Mouse (Mus musculus) B cell, adult 62 days (primary cell): ENCODE measurements around the gene Atp6ap2. TPM values are rescaled to one million over a fixed set of nuclear protein-coding genes. Genes with fewer than 3 reads are reported as not detected.

Source experiments
- total RNA-seq: library from RNA; stranded (reverse); gene quantifications from 4 replicates; pipeline ENCODE4 v1.2.4, GENCODE M21; 2023

Atp6ap2 gene
- 70.4 to 76.3 TPM (median 74.2 TPM) in 4 replicates for total RNA-seq

GRCm38 (mm10) chrX:12587192-12587957, at the start of gene Atp6ap2:
Gene Atp6ap2 (plus strand): TSS chrX:12587801.

Other genes with a start within 250 kb of the Atp6ap2 start
- gene 1810030O07Rik, start 85.9 kb downstream of the Atp6ap2 start, total RNA-seq = 25.7 to 27.5 TPM (median 26.9 TPM) in 4 replicates
- 35.6 to 37.6 TPM (median 36.6 TPM) in 4 replicates for gene Med14, start 174.3 kb downstream of the Atp6ap2 start, total RNA-seq